Mouse (Mus musculus) embryonic fibroblast, embryonic 13.5 days (primary cell): ENCODE data around the gene Ntsr1.

Experiments used
- CTCF ChIP-seq: IDR thresholded peaks from 2 replicates; pipeline ENCODE4 v1.5.1; 2011; ENCODE audit warnings: mild to moderate bottlenecking, control low read depth, low read length, moderate library complexity, borderline replicate concordance; ENCODE audit not compliant: insufficient read depth
- POLR2A ChIP-seq: IDR thresholded peaks from 2 replicates; pipeline ENCODE4 v1.6.1; 2011; ENCODE audit warnings: low read depth, mild to moderate bottlenecking, control low read depth, low read length, moderate library complexity

DNA sequence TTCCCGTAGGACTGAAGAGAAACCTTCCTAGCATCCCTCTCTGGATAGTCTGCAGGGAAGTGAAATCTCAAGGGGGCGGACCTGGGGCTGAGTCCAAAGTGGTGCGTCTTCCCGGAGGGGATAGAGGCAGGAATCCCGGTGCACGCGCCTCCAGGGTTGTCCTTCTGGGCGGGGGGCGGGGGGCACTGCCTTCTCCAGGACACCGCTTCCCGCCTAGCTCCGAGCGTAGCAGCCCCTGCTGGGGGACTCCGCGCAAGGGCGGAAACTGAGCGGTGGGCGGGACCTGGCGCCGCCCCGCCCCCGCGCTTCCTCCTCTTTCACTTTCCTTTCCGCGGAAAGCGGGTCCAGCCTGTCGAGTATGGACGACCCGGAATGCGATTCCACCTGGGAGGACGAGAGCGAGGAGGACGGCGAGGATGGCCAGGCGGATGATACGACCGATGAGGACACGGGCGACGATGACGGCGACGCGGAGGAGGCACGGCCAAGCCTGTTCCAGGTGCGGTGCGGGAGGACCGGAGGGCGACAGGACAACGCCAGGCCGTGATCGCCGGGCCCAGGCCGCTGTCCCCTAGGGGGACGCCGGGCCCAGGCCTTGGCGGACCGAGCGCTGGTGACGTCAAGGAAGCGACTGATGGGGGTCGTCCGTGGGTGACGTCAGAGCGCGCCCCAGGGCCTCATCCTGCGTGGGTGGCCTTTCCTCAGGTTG, 89.5 kb downstream of the Ntsr1 start, which contains the start of gene Ogfr:
- no peak for TF ChIP-seq CTCF
- TF ChIP-seq POLR2A, result peak; percentile 84
